Mouse (Mus musculus) midbrain, embryonic 15.5 days (tissue): ENCODE data around the gene Hdac9. TPM values are rescaled to one million over a fixed set of nuclear protein-coding genes. Genes with fewer than 3 reads are reported as not detected.

Experiments
- ATAC-seq: fragments of 200-750 bp; cut with Nextera tagmentation; replicated peaks from 2 replicates; pipeline ENCODE4 v1.8.0; 2017; ENCODE audit warnings: moderate TSS enrichment
- H3K27ac ChIP-seq: fragments of 300-500 bp; sonication (generic); 2 replicates; pipeline ENCODE4 v1.5.1; 2015; ENCODE audit warnings: mild to moderate bottlenecking, inconsistent platforms
- H3K27me3 ChIP-seq: fragments of 300-500 bp; sonication (generic); replicated peaks from 2 replicates; pipeline ENCODE4 v1.6.1; 2015; ENCODE audit warnings: inconsistent platforms
- H3K36me3 ChIP-seq: fragments of 300-500 bp; sonication (generic); replicated peaks from 2 replicates; pipeline ENCODE4 v1.6.1; 2015; ENCODE audit warnings: inconsistent platforms
- H3K4me1 ChIP-seq: fragments of 300-500 bp; sonication (generic); 2 replicates; pipeline ENCODE4 v1.6.1; 2015; ENCODE audit warnings: inconsistent platforms
- H3K4me2 ChIP-seq: fragments of 300-500 bp; sonication (generic); 2 replicates; pipeline ENCODE4 v1.6.1; 2015; ENCODE audit warnings: inconsistent platforms, mild to moderate bottlenecking, moderate library complexity
- H3K4me3 ChIP-seq: fragments of 300-500 bp; sonication (generic); 2 replicates; pipeline ENCODE4 v1.5.1; 2015; ENCODE audit warnings: mild to moderate bottlenecking, inconsistent platforms
- H3K9ac ChIP-seq: fragments of 300-500 bp; sonication (generic); 2 replicates; pipeline ENCODE4 v1.6.1; 2015; ENCODE audit warnings: mild to moderate bottlenecking, inconsistent platforms
- H3K9me3 ChIP-seq: fragments of 300-500 bp; sonication (generic); 2 replicates; pipeline ENCODE4 v1.6.1; 2016; ENCODE audit warnings: inconsistent platforms
- WGBS: fragments of 180-500 bp; shearing (Covaris S2); methylation state at CpG from one replicate; pipeline ENCODE4 v1.1.7; 2015; ENCODE audit warnings: mixed read lengths; 5-methylcytosine and 5-hydroxymethylcytosine counted together
- polyA plus RNA-seq: library from polyadenylated mRNA; unstranded; fragments of >200 nt; fragmentation: Nextera tagmentation; extraction: Ambion mirVana; gene quantifications from 2 replicates; pipeline ENCODE4 v1.2.1, GENCODE M21; 2015

Hdac9 gene
- polyA plus RNA-seq, 1 experiment from 2014 or later: 10.8 TPM

GRCm38 (mm10) chr12:34562331-34562730 lies 354.6 kb downstream of the Hdac9 start:
- no peak overlapping the region for H3K4me3 ChIP-seq
- no peaks in the 10 kb centered on the region for H3K9me3 ChIP-seq
- H3K27me3 ChIP-seq: no peaks in the 10 kb centered on the region
- no peak overlapping the region for H3K9ac ChIP-seq
- no peak for ATAC-seq
- WGBS: 87% methylated on average over 2 of the region's 2 CpGs
- no peak overlapping the region for H3K27ac ChIP-seq
- H3K4me1 ChIP-seq: no peaks in the 10 kb centered on the region
- no peaks in the 10 kb centered on the region for H3K36me3 ChIP-seq
- H3K4me2 ChIP-seq: no peak overlapping the region

- Histone ChIP-seq H3K4me2 (no peak overlapping the region), H3K4me3 (no peak overlapping the region), H3K27ac (no peak overlapping the region), H3K4me1 (no peaks in the 10 kb centered on the region), H3K27me3 (no peaks in the 10 kb centered on the region), H3K36me3 (no peaks in the 10 kb centered on the region), H3K9ac (no peak overlapping the region), H3K9me3 (no peaks in the 10 kb centered on the region)
- 72% methylated on average over 5 of the region's 5 CpGs for WGBS
- no peak for ATAC-seq
Measured at GRCm38 (mm10) chr12:34559001-34559400, 357.9 kb downstream of the Hdac9 start.

GRCm38 (mm10) chr12:34554803-34555202 lies 362.1 kb downstream of the Hdac9 start:
- no peaks in the 10 kb centered on the region for H3K9me3 ChIP-seq
- no peaks in the 10 kb centered on the region for H3K27me3 ChIP-seq
- H3K4me2 ChIP-seq: no peak overlapping the region
- H3K36me3 ChIP-seq: no peaks in the 10 kb centered on the region
- no peak for ATAC-seq
- no peak overlapping the region for H3K27ac ChIP-seq
- H3K4me3 ChIP-seq: no peak overlapping the region
- no peak overlapping the region for H3K9ac ChIP-seq
- H3K4me1 ChIP-seq: no peaks in the 10 kb centered on the region

- H3K27me3 ChIP-seq: no peaks in the 10 kb centered on the region
- H3K9me3 ChIP-seq: no peaks in the 10 kb centered on the region
- no peaks in the 10 kb centered on the region for H3K4me1 ChIP-seq
- H3K4me3 ChIP-seq: no peak overlapping the region
- no peak for ATAC-seq
- no peak overlapping the region for H3K27ac ChIP-seq
- no peaks in the 10 kb centered on the region for H3K36me3 ChIP-seq
- H3K4me2 ChIP-seq: no peak overlapping the region
- WGBS: 66% methylated on average over 9 of the region's 9 CpGs
- H3K9ac ChIP-seq: no peak overlapping the region
Measured at GRCm38 (mm10) chr12:34550268-34550667, 366.6 kb downstream of the Hdac9 start.

- 8% methylated on average over 3 of the region's 3 CpGs for WGBS
- Histone ChIP-seq H3K9ac (0 out of 2 replicates have a peak overlapping the region, but pooled peaks have one; percentile 7), H3K4me3 (no peak overlapping the region), H3K36me3 (no peaks in the 10 kb centered on the region), H3K4me1 (peaks cover 28% of the 10 kb centered on the region), H3K4me2 (peak overlapping the region; percentile 43), H3K27ac (peak overlapping the region; percentile 64), H3K27me3 (no peaks in the 10 kb centered on the region), H3K9me3 (no peaks in the 10 kb centered on the region)
- ATAC-seq: no peak
Measured at GRCm38 (mm10) chr12:34529165-34529545, 387.7 kb downstream of the Hdac9 start.

- H3K27ac ChIP-seq: peak overlapping the region; percentile 64
- peak overlapping the region; percentile 43 for H3K4me2 ChIP-seq
- 6% methylated on average over 11 of the region's 11 CpGs for WGBS
- no peaks in the 10 kb centered on the region for H3K36me3 ChIP-seq
- 0 out of 2 replicates have a peak overlapping the region, but pooled peaks have one; percentile 7 for H3K9ac ChIP-seq
- peak; percentile 86 for ATAC-seq
- no peaks in the 10 kb centered on the region for H3K27me3 ChIP-seq
- H3K4me3 ChIP-seq: peak overlapping the region; percentile 27
- no peaks in the 10 kb centered on the region for H3K9me3 ChIP-seq
- H3K4me1 ChIP-seq: peaks cover 28% of the 10 kb centered on the region
Measured at GRCm38 (mm10) chr12:34528201-34529164, 388.4 kb downstream of the Hdac9 start.

GRCm38 (mm10) chr12:34527761-34528160 lies 389.1 kb downstream of the Hdac9 start:
- peak overlapping the region; percentile 27 for H3K4me3 ChIP-seq
- peaks cover 28% of the 10 kb centered on the region for H3K4me1 ChIP-seq
- H3K36me3 ChIP-seq: no peaks in the 10 kb centered on the region
- H3K9ac ChIP-seq: 0 out of 2 replicates have a peak overlapping the region, but pooled peaks have one; percentile 4
- 0 out of 2 replicates have a peak, but pooled peaks have one; percentile 28 for ATAC-seq
- H3K27ac ChIP-seq: peak overlapping the region; percentile 64
- H3K4me2 ChIP-seq: peak overlapping the region; percentile 43
- H3K9me3 ChIP-seq: no peaks in the 10 kb centered on the region
- WGBS: 44% methylated on average over 4 of the region's 4 CpGs
- H3K27me3 ChIP-seq: no peaks in the 10 kb centered on the region

GRCm38 (mm10) chr12:34521468-34521867 lies 395.4 kb downstream of the Hdac9 start:
- no peak overlapping the region for H3K4me2 ChIP-seq
- H3K36me3 ChIP-seq: no peaks in the 10 kb centered on the region
- H3K27ac ChIP-seq: no peak overlapping the region
- 90% methylated on average over 2 of the region's 2 CpGs for WGBS
- no peak overlapping the region for H3K4me3 ChIP-seq
- no peak overlapping the region for H3K9ac ChIP-seq
- H3K27me3 ChIP-seq: no peaks in the 10 kb centered on the region
- H3K4me1 ChIP-seq: peaks cover 2% of the 10 kb centered on the region; the same call in 1 of the 2 replicates
- H3K9me3 ChIP-seq: no peaks in the 10 kb centered on the region
- ATAC-seq: no peak

- Histone ChIP-seq H3K4me1 (peaks cover 2% of the 10 kb centered on the region; the same call in 1 of the 2 replicates), H3K4me3 (no peak overlapping the region), H3K27ac (peak overlapping the region; percentile 43; the same call in 1 of the 2 replicates), H3K4me2 (no peak overlapping the region), H3K27me3 (no peaks in the 10 kb centered on the region), H3K9me3 (no peaks in the 10 kb centered on the region), H3K36me3 (no peaks in the 10 kb centered on the region), H3K9ac (no peak overlapping the region)
- peak; percentile 67 for ATAC-seq
- 48% methylated on average over 6 of the region's 6 CpGs for WGBS
Measured at GRCm38 (mm10) chr12:34516769-34517562, 399.9 kb downstream of the Hdac9 start.

- no peaks in the 10 kb centered on the region for H3K9me3 ChIP-seq
- H3K9ac ChIP-seq: no peak overlapping the region
- no peak overlapping the region for H3K4me3 ChIP-seq
- no peaks in the 10 kb centered on the region for H3K27me3 ChIP-seq
- no peaks in the 10 kb centered on the region for H3K4me1 ChIP-seq
- H3K27ac ChIP-seq: no peak overlapping the region
- H3K4me2 ChIP-seq: no peak overlapping the region
- 78% methylated on average over 1 of the region's 1 CpGs for WGBS
- no peaks in the 10 kb centered on the region for H3K36me3 ChIP-seq
- no peak for ATAC-seq
Measured at GRCm38 (mm10) chr12:34506345-34506744, 410.6 kb downstream of the Hdac9 start.

- 66% methylated on average over 9 of the region's 9 CpGs for WGBS
- H3K9me3 ChIP-seq: no peaks in the 10 kb centered on the region
- no peak overlapping the region for H3K9ac ChIP-seq
- H3K27ac ChIP-seq: no peak overlapping the region
- H3K4me3 ChIP-seq: no peak overlapping the region
- H3K4me1 ChIP-seq: 0 out of 2 replicates have a peak, but pooled peaks cover 5% of the 10 kb centered on the region
- no peaks in the 10 kb centered on the region for H3K36me3 ChIP-seq
- ATAC-seq: no peak
- no peaks in the 10 kb centered on the region for H3K27me3 ChIP-seq
- H3K4me2 ChIP-seq: no peak overlapping the region
Measured at GRCm38 (mm10) chr12:34498751-34499626, 417.9 kb downstream of the Hdac9 start.
